Mouse (Mus musculus): ENCODE measurements around the gene Fndc7. TPM values are rescaled to one million over a fixed set of nuclear protein-coding genes. Genes with fewer than 3 reads are reported as not detected.

Fndc7 gene
- 0.03 and 0.16 TPM in 2 replicates for polyA plus RNA-seq (2015; fragmentation: Nextera tagmentation; extraction: Ambion mirVana)

DNA sequence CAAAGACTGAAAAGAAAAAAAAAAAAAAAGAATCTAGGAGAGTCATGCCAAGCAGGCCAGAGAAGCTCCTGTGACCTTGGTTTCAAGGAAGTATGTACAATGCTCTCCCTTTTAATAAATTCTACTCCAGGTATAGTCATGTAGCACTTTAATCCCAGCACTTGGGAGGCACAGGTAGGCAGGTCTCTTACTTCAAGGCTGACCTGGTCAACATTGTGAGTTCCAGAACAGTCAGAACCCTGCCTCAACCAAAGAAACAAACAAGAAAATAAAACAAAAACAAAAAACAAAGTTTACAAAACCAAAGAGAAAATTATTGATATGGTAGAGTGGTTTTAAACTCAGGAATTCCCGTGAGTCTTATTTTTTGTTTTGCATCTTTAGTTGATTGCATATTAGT is at the start of gene Fndc7:
Gene Fndc7 (minus strand): TSS at position 101 of the 400 bp plus-strand sequence.
- peaks cover 14% of the 10 kb centered on the region for H3K4me1 ChIP-seq (replicated peaks)
- ATAC-seq (ENCODE audit: insufficient read depth) = no peak
- no peak within 1 kb of the TSS for H3K4me3 ChIP-seq (replicated peaks)
- 68% methylated on average over 1 of the region's 1 CpGs for WGBS (ENCODE audit: insufficient replicate concordance)
- no peak within 1 kb of the TSS for H3K4me2 ChIP-seq
- H3K9me3 ChIP-seq (replicated peaks) = no peaks in the 10 kb centered on the region
- H3K36me3 ChIP-seq (replicated peaks) = no peaks in the 10 kb centered on the region
- H3K27me3 ChIP-seq = no peaks in the 10 kb centered on the region
- no peak within 1 kb of the TSS for H3K9ac ChIP-seq
- H3K27ac ChIP-seq (replicated peaks) = no peak within 1 kb of the TSS

DNA sequence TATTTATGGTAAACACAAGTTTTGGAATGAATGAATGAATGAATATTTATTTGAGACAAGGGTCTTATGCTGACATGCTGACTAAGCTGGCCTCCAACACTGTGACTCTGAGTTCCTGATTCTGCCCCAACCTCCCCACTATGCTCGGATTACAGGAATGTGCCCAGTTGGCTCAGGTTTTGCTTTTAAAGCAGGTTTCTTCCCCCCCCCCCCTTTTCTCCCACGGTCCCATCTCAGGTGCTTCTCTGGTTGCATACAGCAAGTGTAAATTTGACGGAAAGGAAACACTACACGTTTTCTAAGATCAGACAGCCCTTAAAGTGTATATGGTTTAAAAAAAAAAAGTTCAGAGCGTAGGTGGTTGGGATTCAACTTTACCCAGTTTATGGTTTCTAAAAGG is 49.8 kb upstream of the Fndc7 start, which contains the start of gene Henmt1:
Gene Henmt1 (plus strand): TSS at position 301 of the 400 bp plus-strand sequence.
- H3K4me1 ChIP-seq (replicated peaks) = no peaks in the 10 kb centered on the region
- no peak within 1 kb of the TSS for H3K9ac ChIP-seq
- no peaks in the 10 kb centered on the region for H3K36me3 ChIP-seq (replicated peaks)
- 0 out of 2 replicates have a peak within 1 kb of the TSS, but pooled peaks have one; percentile 5 for H3K4me3 ChIP-seq (replicated peaks)
- H3K27ac ChIP-seq (replicated peaks) = no peak within 1 kb of the TSS
- WGBS (ENCODE audit: insufficient replicate concordance) = 64% methylated on average over 5 of the region's 5 CpGs
- peaks cover 6% of the 10 kb centered on the region; the same call in 1 of the 2 replicates for H3K27me3 ChIP-seq
- H3K9me3 ChIP-seq (replicated peaks) = no peaks in the 10 kb centered on the region
- ATAC-seq (ENCODE audit: insufficient read depth) = no peak
- H3K4me2 ChIP-seq = peak within 1 kb of the TSS; percentile 48

DNA sequence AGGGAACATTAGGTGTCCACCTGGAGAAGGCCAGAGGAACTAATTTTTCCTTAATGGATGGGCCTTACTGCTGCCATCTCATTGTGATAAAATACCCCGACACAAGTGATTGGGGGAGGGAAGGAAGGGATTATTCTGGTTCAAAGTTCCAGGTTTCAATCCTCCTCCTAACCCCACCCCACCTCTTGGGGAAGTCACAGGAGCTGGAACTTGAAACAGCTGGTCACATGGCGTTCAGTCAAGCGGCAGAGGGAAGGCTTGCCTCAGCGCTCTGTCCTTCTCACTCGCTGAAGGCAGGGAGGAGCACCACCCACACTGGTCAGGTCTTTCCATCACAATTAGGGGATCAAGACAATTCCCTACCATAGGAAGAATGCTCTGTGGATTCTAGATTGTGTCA is 48.9 kb upstream of the Fndc7 start:
- Histone ChIP-seq H3K4me3 (replicated peaks) (no peak overlapping the region), H3K36me3 (replicated peaks) (no peaks in the 10 kb centered on the region), H3K27me3 (peaks cover 6% of the 10 kb centered on the region; the same call in 1 of the 2 replicates), H3K9ac (no peak overlapping the region), H3K4me2 (no peak overlapping the region), H3K9me3 (replicated peaks) (no peaks in the 10 kb centered on the region), H3K4me1 (replicated peaks) (no peaks in the 10 kb centered on the region), H3K27ac (replicated peaks) (no peak overlapping the region)
- ATAC-seq (ENCODE audit: insufficient read depth) = no peak
- 84% methylated on average over 5 of the region's 5 CpGs for WGBS (ENCODE audit: insufficient replicate concordance)

DNA sequence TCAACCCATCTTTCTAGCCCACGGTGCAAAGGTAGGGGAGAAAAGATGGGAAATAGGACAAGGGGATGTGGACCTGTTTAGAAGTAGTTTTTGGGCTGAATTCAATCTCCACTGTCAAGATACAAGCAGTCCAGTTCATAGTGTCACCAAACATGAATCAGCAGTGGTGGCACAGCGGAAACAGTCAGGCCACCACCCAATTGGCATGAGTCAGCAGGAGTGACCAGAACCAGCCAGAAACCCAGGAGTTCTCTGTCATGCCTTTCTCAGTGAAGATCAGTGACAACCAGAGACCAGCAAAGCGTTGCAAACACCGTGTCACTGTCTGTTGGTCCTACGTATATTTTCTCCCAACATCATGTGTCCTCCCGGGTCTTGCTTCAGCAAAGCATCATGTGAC is 43.7 kb upstream of the Fndc7 start:
- no peak for ATAC-seq (ENCODE audit: insufficient read depth)
- no peaks in the 10 kb centered on the region for H3K36me3 ChIP-seq (replicated peaks)
- 73% methylated on average over 6 of the region's 6 CpGs for WGBS (ENCODE audit: insufficient replicate concordance)
- no peaks in the 10 kb centered on the region for H3K27me3 ChIP-seq
- no peaks in the 10 kb centered on the region for H3K4me1 ChIP-seq (replicated peaks)
- H3K27ac ChIP-seq (replicated peaks) = no peak overlapping the region
- no peak overlapping the region for H3K4me3 ChIP-seq (replicated peaks)
- no peak overlapping the region for H3K9ac ChIP-seq
- H3K9me3 ChIP-seq (replicated peaks) = no peaks in the 10 kb centered on the region
- H3K4me2 ChIP-seq = no peak overlapping the region

DNA sequence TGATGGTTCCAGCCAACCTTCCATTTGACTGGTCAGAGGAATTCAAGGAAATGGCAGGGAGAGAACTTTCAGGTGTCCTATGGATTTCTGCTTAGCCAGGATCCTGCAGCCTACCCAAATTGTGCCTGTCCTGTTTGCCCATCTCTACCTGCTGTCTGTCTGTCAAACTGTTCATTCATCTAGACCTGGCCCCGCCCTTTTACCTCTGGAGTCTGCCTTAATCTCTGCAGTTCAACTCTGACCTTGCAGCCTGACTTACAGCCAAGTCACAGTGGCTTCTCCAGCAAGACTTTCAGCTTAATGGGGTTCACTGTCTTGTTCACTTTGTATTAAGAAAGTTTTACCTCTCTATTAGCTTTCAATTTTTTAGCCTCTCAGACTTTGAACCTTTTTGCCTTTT is 36.5 kb upstream of the Fndc7 start:
- H3K9ac ChIP-seq = no peak overlapping the region
- peaks cover 17% of the 10 kb centered on the region for H3K4me1 ChIP-seq (replicated peaks)
- no peaks in the 10 kb centered on the region for H3K9me3 ChIP-seq (replicated peaks)
- no peak overlapping the region for H3K27ac ChIP-seq (replicated peaks)
- 72% methylated on average over 1 of the region's 1 CpGs for WGBS (ENCODE audit: insufficient replicate concordance)
- H3K27me3 ChIP-seq = no peaks in the 10 kb centered on the region
- H3K4me3 ChIP-seq (replicated peaks) = no peak overlapping the region
- H3K36me3 ChIP-seq (replicated peaks) = no peaks in the 10 kb centered on the region
- no peak overlapping the region for H3K4me2 ChIP-seq
- ATAC-seq (ENCODE audit: insufficient read depth) = no peak

DNA sequence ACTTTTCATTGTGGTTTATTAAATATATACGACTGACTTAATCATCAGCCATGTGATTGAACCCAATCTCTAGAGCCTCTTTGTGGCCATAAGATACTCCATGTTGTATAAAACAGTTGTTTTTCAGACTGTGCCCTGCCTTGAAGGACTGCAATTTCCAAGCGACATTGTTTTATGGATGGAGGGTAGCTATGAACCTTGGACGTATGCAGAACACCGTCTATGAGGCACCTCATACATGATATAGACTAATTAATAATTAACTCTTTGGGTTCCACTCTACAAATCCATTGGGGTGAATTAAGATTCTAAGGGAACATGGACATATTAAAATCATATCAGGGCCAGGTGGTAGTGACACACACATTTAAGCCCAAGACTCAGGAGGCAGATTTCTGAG is 35.9 kb upstream of the Fndc7 start:
- Histone ChIP-seq H3K27me3 (no peaks in the 10 kb centered on the region), H3K27ac (replicated peaks) (no peak overlapping the region), H3K36me3 (replicated peaks) (no peaks in the 10 kb centered on the region), H3K9ac (no peak overlapping the region), H3K4me3 (replicated peaks) (no peak overlapping the region), H3K4me1 (replicated peaks) (peaks cover 24% of the 10 kb centered on the region), H3K4me2 (no peak overlapping the region), H3K9me3 (replicated peaks) (no peaks in the 10 kb centered on the region)
- ATAC-seq (ENCODE audit: insufficient read depth) = no peak
- WGBS (ENCODE audit: insufficient replicate concordance) = 74% methylated on average over 4 of the region's 4 CpGs

DNA sequence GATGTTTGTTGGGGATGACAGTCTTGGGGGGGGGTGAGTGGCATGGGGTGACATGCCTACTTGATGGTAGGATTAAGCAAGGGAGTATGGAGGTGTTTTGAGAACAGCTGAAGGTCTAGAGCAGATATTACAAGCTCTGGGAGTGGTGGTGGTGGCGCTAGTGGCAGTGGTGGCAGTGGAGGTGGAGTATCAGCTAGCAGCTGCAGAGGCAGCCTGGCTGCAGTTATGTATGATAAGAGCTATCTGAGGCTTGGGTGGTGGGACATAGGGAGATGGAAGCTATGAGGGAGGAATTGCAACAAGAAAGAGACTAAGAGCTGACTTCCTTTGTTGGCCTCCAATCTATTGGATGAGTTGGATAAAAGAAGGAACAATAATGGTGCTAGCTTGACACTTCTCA is 32.0 kb upstream of the Fndc7 start:
- 43% methylated on average over 1 of the region's 1 CpGs for WGBS (ENCODE audit: insufficient replicate concordance)
- peak; percentile 96 for ATAC-seq (ENCODE audit: insufficient read depth)
- Histone ChIP-seq H3K9me3 (replicated peaks) (no peaks in the 10 kb centered on the region), H3K9ac (no peak overlapping the region), H3K36me3 (replicated peaks) (no peaks in the 10 kb centered on the region), H3K4me3 (replicated peaks) (no peak overlapping the region), H3K4me1 (replicated peaks) (peaks cover 36% of the 10 kb centered on the region), H3K27me3 (no peaks in the 10 kb centered on the region), H3K4me2 (peak overlapping the region; percentile 11; the same call in 1 of the 2 replicates), H3K27ac (replicated peaks) (peak overlapping the region; percentile 63)

DNA sequence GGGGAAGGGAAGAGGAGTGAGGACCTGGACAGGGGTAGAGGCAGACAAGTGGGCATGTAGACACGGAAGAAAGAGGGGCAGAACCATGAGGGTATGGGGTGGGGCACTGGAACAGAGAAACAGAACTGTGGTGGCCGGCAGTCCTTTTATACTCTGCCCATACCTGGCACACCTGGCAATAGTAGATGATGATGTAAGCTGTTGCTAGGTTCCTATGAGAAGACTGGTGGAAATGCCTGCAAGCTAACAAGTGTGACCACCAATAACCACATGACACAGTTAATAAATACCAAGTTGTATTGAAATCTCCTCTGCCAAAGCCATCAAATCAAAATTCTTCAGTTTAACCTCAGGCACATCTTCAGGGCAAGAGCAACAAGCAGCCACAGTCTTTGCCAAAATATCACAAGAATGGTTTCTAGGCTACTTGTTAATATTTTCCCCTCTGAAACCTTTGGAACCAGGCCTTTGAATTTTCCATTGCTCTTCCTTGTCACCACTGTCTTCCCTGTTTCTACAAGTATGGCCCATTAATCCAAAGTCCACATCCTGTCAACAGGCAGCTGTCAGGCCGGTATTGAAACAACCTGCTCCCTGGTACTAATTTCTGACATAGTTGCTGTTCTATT is 30.7 kb upstream of the Fndc7 start:
- no peak for ATAC-seq (ENCODE audit: insufficient read depth)

DNA sequence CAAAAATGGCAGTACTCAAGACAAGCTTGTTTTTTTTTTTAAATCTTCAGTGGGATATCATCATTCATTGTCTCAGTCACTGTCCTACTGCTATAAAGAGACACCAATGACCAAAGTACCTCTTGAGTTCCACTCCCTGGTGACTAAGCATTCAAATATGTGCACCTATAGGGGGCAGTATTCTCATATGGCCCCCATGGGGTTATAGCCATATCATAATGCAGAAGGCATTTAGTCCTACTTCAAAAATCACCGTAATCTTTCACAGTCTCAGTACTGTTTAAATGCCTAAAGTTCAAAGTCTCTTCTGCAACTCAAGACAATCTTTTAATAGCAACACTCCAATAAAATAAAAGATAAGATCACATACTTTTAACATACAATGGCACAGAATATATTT is 29.0 kb upstream of the Fndc7 start:
- 89% methylated on average over 1 of the region's 1 CpGs for WGBS (ENCODE audit: insufficient replicate concordance)
- Histone ChIP-seq H3K9me3 (replicated peaks) (no peaks in the 10 kb centered on the region), H3K9ac (no peak overlapping the region), H3K4me2 (no peak overlapping the region), H3K4me1 (replicated peaks) (peaks cover 41% of the 10 kb centered on the region), H3K27me3 (no peaks in the 10 kb centered on the region), H3K4me3 (replicated peaks) (no peak overlapping the region), H3K36me3 (replicated peaks) (no peaks in the 10 kb centered on the region), H3K27ac (replicated peaks) (no peak overlapping the region)
- ATAC-seq (ENCODE audit: insufficient read depth) = no peak

More for the DNA sequence above, 30.7 kb upstream of the Fndc7 start:
- H3K4me2 ChIP-seq = no peak overlapping the region
- no peak overlapping the region for H3K27ac ChIP-seq (replicated peaks)
- H3K9ac ChIP-seq = no peak overlapping the region
- no peak overlapping the region for H3K4me3 ChIP-seq (replicated peaks)
- H3K9me3 ChIP-seq (replicated peaks) = no peaks in the 10 kb centered on the region
- no peaks in the 10 kb centered on the region for H3K27me3 ChIP-seq
- H3K36me3 ChIP-seq (replicated peaks) = no peaks in the 10 kb centered on the region
- H3K4me1 ChIP-seq (replicated peaks) = peaks cover 41% of the 10 kb centered on the region
- WGBS (ENCODE audit: insufficient replicate concordance) = 77% methylated on average over 3 of the region's 3 CpGs

DNA sequence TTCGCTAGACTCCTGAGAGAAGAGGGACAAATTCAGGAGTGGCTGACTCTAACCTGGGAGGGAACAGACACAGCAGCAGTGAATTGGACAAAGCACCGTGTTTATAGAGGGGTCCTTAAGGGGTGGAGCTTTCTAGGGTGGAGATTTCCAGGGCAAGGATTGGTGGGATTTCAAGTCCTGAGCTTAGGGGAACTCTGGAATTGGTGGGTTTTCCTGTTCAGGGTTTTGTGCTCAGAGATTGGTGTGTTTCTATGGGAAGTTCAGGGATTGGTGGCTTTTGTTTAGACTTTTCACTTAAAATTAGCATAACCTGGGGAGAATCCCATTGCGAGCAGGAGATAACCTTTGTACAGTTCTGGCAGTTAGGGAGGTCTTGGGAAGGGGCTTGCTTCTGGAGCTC is 28.2 kb upstream of the Fndc7 start:
- Histone ChIP-seq H3K4me2 (no peak overlapping the region), H3K4me3 (replicated peaks) (no peak overlapping the region), H3K4me1 (replicated peaks) (peaks cover 41% of the 10 kb centered on the region), H3K27ac (replicated peaks) (no peak overlapping the region), H3K27me3 (no peaks in the 10 kb centered on the region), H3K9ac (no peak overlapping the region), H3K36me3 (replicated peaks) (no peaks in the 10 kb centered on the region), H3K9me3 (replicated peaks) (no peaks in the 10 kb centered on the region)
- WGBS (ENCODE audit: insufficient replicate concordance) = 63% methylated on average over 3 of the region's 3 CpGs
- ATAC-seq (ENCODE audit: insufficient read depth) = no peak

DNA sequence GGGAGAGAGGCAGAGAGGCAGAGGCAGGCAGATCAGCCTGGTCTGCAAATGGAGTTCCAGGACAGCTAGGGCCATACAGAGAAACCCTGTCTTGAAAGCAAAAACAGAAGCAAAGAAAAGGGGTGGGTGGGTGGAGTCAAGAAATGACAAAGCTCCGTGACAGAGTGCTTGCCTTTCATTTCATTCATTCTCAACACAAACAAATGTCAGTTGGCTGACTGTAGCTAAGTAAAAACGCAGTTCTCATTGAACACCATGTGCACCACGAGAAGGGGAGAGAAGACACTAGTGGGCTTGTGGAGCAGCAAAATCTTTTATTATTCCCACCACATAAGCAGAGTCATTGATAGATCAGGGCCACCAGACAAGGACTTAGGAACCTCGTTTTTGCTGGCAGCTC is 27.0 kb upstream of the Fndc7 start:
- Histone ChIP-seq H3K27me3 (no peaks in the 10 kb centered on the region), H3K36me3 (replicated peaks) (no peaks in the 10 kb centered on the region), H3K27ac (replicated peaks) (no peak overlapping the region), H3K4me3 (replicated peaks) (no peak overlapping the region), H3K9ac (no peak overlapping the region), H3K4me2 (peak overlapping the region; percentile 24; the same call in 1 of the 2 replicates), H3K4me1 (replicated peaks) (peaks cover 38% of the 10 kb centered on the region), H3K9me3 (replicated peaks) (no peaks in the 10 kb centered on the region)
- ATAC-seq (ENCODE audit: insufficient read depth) = no peak
- WGBS (ENCODE audit: insufficient replicate concordance) = 46% methylated on average over 4 of the region's 4 CpGs

DNA sequence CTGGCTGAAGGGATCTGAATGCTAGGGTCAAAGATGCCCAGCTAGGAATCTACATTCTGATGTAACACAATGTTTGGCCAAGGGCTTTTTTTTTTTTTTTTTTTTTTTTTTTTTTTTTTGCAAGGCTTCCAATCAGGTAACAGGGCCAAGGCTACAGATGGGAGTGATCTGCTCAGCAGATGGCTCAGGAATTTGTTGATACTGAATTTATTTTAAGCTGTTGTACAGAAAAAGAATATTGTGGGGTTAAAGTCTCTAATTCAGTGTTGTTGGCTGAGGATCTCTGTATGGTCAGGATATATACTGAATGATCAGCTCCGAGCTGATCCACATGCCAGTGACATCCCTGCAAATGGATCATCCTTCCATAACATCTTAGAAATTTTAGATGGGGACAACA is 26.2 kb upstream of the Fndc7 start:
- no peaks in the 10 kb centered on the region for H3K36me3 ChIP-seq (replicated peaks)
- ATAC-seq (ENCODE audit: insufficient read depth) = no peak

More for the DNA sequence above, 26.2 kb upstream of the Fndc7 start:
- no peaks in the 10 kb centered on the region for H3K9me3 ChIP-seq (replicated peaks)
- H3K4me2 ChIP-seq = no peak overlapping the region
- peaks cover 30% of the 10 kb centered on the region for H3K4me1 ChIP-seq (replicated peaks)
- 67% methylated on average over 1 of the region's 1 CpGs for WGBS (ENCODE audit: insufficient replicate concordance)
- no peak overlapping the region for H3K4me3 ChIP-seq (replicated peaks)
- H3K27ac ChIP-seq (replicated peaks) = no peak overlapping the region
- H3K9ac ChIP-seq = no peak overlapping the region
- no peaks in the 10 kb centered on the region for H3K27me3 ChIP-seq
